Mouse (Mus musculus) E14TG2a.4 (cell line): Measurements from ENCODE around the gene Trpm3.

Source experiments
- CTCF ChIP-seq: conservative IDR thresholded peaks from 2 replicates; pipeline ENCODE4 v1.5.1; 2014; ENCODE audit warnings: low read length
- NANOG ChIP-seq: IDR thresholded peaks from 2 replicates; pipeline ENCODE4 v1.6.1; 2014; ENCODE audit warnings: borderline replicate concordance, low read length, mixed read lengths

DNA sequence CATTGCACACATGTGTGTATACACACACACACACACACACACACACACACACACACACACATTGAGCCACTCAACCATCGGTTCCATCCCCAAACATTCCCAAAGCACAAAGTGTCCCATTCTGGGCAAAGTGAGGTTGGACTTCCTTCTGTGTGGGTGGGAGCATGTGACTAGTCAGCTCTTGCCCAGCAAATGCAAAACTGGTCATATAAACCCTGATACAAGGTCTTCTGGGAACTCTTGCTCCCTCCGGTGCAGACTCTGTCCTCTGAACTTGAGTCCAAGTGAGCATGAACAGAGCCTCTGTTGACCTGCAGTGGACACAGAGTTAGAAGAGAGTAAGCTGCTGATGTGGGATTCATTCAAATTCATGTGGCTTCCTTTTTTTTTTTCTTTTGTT lies 899.5 kb downstream of the Trpm3 start:
- TF ChIP-seq CTCF (no peak), NANOG (no peak)
